Mouse (Mus musculus) testis, postnatal 10 days (tissue): Measurements from ENCODE around the gene Dhx8.

Source experiments
- DNase-seq: peaks from one replicate; pipeline ENCODE4 v3.0.0; 2021; ENCODE audit warnings: low spot score

Dhx8 gene

GRCm38 (mm10) chr11:101733596-101733995 lies 877 bp downstream of the Dhx8 start:
- DNase-seq = no peak

- DNase-seq = no peak
Measured at GRCm38 (mm10) chr11:101756616-101757015, 23.9 kb downstream of the Dhx8 start.

- no peak for DNase-seq
Measured at GRCm38 (mm10) chr11:101757366-101757765, 24.6 kb downstream of the Dhx8 start.

DNA sequence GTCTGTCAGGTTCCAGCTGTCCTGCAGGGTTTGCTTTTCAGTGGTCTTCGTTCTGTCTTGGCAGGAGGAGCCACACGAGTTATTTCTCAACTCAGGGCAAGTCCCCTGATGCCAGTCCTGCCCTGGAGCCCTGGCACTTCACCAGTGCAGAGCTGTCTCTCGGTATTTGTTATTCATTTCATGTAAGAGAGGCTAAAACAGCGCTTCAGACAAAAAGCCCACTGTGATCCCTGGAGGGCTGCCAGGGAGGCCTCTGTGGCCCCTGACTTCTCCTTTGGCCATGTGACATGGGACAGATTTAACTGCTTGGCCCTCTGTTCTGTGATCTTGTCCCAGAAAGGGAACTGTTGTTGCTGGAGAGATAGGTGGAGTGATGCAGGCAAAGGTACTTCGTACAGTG lies 25.7 kb downstream of the Dhx8 start:
- DNase-seq = no peak

- DNase-seq = no peak
Measured at GRCm38 (mm10) chr11:101759530-101759929, 26.8 kb downstream of the Dhx8 start.

GRCm38 (mm10) chr11:101763723-101764122 lies 31.0 kb downstream of the Dhx8 start:
- DNase-seq = no peak

DNA sequence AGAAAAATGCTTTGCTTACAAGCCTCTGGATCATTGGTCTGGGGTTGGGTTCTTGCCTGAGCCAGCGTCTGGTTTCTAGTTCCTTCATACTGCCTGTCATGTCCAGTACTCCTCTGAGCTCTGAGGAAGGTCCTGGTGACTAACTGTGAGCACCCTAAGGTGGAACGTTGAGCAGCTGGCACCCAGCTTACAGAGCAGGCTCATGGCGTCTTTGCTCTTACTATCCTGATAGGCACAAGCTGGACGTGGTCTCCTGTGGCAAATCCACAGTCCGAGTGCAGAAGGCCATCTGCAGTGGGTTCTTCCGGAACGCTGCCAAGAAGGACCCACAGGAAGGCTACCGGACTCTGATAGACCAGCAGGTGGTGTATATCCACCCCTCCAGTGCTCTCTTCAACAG lies 31.8 kb downstream of the Dhx8 start:
- no peak for DNase-seq

GRCm38 (mm10) chr11:101767326-101767725 lies 34.6 kb downstream of the Dhx8 start:
- DNase-seq = no peak

- DNase-seq = no peak
Measured at GRCm38 (mm10) chr11:101768721-101769120, 36.0 kb downstream of the Dhx8 start.

DNA sequence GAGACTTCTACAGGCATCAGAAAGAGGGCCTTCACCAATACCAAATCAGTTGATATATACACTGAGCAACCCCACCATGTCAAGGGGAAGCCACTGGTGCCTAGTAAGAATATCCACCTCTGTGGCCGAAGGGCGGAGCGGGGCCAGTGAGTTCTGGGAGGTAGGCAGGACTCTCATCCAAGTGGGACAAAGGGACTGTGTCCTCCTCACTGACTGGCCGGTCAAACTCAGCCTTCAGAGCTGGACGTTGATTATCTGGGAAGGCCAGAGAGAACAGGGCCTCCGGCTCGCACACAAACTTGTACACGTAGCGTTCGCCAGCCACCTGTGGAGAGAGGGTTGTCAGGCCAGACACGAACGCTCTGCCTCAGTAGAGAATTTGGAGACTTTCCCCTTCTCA lies 37.5 kb downstream of the Dhx8 start:
- no peak for DNase-seq

GRCm38 (mm10) chr11:101772027-101772426 lies 39.3 kb downstream of the Dhx8 start:
- DNase-seq = no peak

DNA sequence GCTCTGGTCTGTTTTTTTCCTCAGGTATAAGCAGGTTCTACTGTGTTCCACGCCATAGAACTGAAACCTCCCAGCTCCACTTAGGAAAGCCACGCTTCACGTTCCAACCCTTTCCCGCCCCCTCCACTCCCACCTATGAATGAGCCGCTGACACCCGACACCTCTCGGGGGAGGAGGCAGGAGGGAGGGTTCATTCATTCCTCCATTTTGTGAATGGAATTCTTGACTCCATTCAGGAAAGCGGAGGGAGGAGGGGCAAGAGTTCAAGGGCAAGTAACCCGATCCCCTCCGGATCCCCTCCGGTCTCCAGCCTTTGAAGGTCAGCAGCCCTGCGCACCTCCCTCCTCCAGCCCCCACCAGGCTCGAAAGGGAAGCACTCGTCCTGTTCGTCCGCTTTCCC lies 39.7 kb downstream of the Dhx8 start:
- DNase-seq = peak; percentile 74

DNA sequence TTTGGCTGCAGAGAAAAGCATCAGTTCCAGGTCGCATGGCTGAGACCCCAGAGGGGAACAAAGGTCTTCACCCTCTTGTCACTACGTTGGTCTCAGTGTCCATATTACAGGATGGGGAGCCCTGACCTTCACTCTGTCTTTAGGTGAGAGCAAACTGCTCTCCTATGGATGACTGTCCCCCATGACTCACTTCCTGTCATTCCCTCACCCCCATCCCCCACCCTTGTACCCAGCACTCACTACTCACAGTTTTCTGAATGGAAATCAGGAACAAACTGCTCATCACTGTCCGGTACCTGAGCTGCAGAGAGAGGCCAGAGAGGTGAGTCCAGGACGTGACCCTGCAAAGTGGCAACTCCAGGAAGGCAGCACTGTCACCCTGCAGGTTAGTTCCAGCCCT lies 44.1 kb downstream of the Dhx8 start:
- DNase-seq = no peak

DNA sequence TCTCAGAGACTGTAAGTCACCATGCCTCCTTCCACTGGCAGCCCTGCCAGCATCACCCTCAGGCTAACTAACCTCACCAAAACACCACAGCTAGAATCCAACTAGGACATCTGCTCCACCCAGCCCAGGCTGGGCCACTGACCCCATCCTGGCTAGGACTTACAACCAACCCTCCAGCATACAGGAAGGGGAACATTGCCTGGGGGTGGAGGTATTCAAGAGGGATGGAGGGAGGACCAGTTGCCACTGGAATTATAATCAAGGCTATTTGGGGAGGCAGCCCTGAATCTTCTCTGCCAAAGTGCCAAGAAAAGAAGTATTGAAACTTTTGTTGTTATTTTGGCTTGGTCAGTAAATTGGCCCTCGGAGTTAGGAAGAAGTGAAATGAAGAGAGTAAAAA lies 50.4 kb downstream of the Dhx8 start:
- DNase-seq = no peak

DNA sequence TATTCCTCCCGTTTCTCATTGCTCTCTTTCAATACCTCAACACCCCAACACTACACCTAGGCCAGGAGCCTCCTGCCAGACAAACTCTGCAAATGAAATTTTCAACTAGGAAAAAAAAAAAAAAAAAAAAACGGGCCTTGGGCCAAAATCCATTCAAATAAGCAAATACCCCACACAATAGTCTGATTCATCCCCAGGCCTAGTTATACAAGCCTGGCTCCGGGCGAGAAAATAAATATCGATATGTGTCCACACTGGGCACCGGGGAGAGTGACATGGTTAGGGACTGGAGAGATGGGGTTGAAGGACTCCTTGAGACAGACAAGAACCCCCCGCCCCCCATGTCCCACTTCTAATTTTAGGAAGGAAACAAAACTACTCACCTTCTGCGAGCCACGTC lies 50.9 kb downstream of the Dhx8 start:
- DNase-seq = no peak

- no peak for DNase-seq
Measured at GRCm38 (mm10) chr11:101784072-101784471, 51.4 kb downstream of the Dhx8 start.

GRCm38 (mm10) chr11:101784488-101785142 lies 51.9 kb downstream of the Dhx8 start:
- peak; percentile 60 for DNase-seq

DNA sequence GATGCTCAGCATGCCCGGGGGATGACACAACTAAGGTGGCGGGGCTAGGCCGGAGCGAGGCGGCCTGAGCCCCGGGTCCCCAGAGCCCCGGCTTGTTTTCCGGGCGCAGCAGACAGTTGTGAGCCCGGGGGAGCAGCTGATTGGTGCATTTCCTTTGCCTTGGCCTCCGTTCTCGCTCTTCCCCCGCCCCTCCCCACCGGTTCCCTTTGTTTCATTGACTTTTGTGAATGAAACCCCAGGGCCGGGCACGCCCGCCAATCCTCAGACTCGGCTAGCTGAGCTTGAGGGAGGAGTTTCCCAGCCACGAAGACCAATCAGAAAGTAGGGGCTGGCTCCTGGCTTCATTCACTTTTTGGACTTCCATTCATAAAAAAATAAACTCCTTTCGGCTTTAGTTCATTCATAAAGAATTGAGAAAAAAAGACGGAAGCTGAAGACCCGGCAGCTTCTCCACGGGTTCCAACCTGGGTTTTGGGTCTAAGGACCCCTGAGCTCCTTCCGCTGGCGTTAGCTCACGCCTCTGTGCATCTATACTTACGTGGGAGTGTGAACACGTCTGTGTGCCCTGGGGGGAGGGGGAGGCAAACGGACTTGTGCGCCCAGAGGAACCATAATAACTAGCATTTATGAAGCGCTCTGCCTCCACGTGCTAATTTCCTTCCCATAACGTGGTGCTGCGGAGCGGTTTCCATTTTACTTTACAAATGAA lies 52.6 kb downstream of the Dhx8 start, which contains the start of gene Etv4:
TSS of gene Etv4 (minus strand) at position 229 of the 709 bp plus-strand sequence.
- peak; percentile 89 for DNase-seq

GRCm38 (mm10) chr11:101785852-101786205 lies 53.1 kb downstream of the Dhx8 start:
- DNase-seq = no peak

GRCm38 (mm10) chr11:101786651-101787050 lies 53.9 kb downstream of the Dhx8 start:
- DNase-seq = no peak

DNA sequence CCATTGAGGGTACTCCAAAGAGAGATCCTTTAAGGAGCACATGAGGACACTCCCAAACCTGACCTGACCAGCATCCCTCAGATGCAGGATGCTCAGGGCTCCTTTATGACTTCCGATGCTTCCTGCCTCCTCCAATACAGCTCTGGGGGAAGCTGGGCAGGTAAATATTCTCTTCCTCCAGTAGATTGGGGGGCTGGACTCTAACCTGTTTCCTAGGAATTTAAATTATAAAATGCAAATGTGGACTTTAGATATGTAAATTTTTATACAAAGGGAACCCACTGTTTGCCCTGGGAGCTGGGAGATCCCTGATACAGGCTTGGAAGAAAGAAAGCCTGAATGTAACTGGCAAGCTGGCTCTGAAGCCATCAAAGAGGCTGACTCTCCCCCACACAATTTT lies 54.7 kb downstream of the Dhx8 start:
- no peak for DNase-seq

DNA sequence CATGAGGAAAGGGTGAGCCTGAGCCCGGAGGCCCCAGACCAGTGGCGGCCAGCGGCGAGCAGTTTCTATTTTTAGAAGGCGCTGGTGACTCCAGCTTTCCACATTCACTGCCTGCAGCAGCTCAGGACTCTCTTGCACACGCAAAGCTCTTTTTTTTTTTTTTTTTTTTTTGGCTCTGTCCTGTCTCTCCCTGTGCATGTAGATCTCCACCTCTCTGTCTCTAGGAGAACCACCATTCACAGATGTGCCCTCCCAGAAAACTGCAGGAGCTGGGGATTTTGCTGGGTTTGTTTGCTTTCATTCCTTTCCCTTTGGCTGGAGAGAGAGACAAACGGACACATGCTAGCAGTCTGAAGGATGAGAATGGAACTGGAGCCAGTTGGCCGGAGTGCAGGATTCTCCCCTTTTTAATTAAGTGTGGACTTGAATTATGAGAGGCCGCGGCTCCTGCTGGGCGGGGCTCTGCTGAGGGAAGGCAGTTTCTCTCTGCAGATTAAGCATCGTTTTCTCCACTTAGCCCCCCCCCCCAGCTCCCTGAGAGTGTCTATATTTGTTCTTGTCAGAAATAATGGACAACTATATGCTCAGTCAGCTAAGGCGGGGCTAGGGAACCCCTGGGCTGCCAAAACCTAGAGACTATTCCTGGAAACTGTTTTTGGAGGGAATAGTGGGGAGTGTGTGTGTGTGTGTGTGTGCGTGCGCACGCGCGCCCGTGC lies 58.2 kb downstream of the Dhx8 start:
- DNase-seq = no peak

GRCm38 (mm10) chr11:101797355-101797754 lies 64.6 kb downstream of the Dhx8 start:
- DNase-seq = no peak
